Mouse (Mus musculus): ENCODE measurements at regions not wholly inside any gene's neighbourhood (a gene's known extent, or its start where the extent isn't known, plus 50 kb on each side); places are given as distances from the start of the nearest gene placed in this dataset.

DNA sequence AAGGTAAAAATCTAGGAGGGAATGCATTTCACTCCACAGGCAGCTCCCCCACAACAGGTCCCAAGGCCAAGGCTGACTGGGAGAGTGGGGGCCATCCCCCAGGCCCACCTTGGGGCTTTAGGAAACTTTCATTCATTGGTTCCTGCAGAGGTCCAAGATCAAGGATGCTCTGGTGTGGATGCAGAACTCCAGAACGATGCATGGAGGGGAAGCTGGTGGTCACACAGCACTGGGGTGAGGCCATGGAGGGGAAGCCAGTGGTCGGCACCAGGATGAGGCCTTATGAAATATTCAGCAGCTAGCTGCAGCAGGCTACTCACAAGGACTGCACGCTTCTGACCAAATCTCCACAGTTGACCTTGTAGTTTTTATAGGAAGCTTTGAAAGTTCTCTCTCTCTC is 279.7 kb downstream of the Cdh26 start:
- Histone ChIP-seq H3K27me3 (ENCODE audit: control insufficient read depth, insufficient read depth, low read length) (no peaks in the 10 kb centered on the region), H3K27ac (replicated peaks; ENCODE audit: insufficient read depth, low read depth, low read length) (no peak overlapping the region), H3K79me2 (ENCODE audit: control insufficient read depth, insufficient read depth, low read length) (no peaks in the 10 kb centered on the region), H3K4me3 (ENCODE audit: insufficient read depth, low read depth, low read length) (no peak overlapping the region), H3K9ac (ENCODE audit: low read depth, low read length) (no peak overlapping the region), H3K36me3 (ENCODE audit: control insufficient read depth, insufficient read depth, low read length) (no peaks in the 10 kb centered on the region), H3K4me1 (ENCODE audit: control insufficient read depth, insufficient read depth, low read length) (no peaks in the 10 kb centered on the region)
- 82% methylated on average over 3 of the region's 3 CpGs for WGBS
- no peak for DNase-seq (ENCODE audit: extremely low read depth, low read depth, low spot score)
- TF ChIP-seq POLR2A (IDR thresholded peaks at IDR 0.05; ENCODE audit: extremely low read depth, insufficient read depth, low read length) (no peak), CTCF (IDR thresholded peaks at IDR 0.05; ENCODE audit: low read depth, low read length) (no peak)

- no peaks in the 10 kb centered on the region for H3K79me2 ChIP-seq (ENCODE audit: control insufficient read depth, insufficient read depth, low read length)
- no peaks in the 10 kb centered on the region for H3K36me3 ChIP-seq (ENCODE audit: control insufficient read depth, insufficient read depth, low read length)
- peak; percentile 37 for DNase-seq (ENCODE audit: extremely low read depth, low read depth, low spot score)
- H3K9ac ChIP-seq (ENCODE audit: low read depth, low read length) = no peak overlapping the region
- WGBS = 74% methylated on average over 5 of the region's 5 CpGs
- no peak overlapping the region; the same call in 1 of the 2 replicates for H3K27ac ChIP-seq (replicated peaks; ENCODE audit: insufficient read depth, low read depth, low read length)
- no peak for TF ChIP-seq CTCF (IDR thresholded peaks at IDR 0.05; ENCODE audit: low read depth, low read length)
- no peak for TF ChIP-seq POLR2A (IDR thresholded peaks at IDR 0.05; ENCODE audit: extremely low read depth, insufficient read depth, low read length)
- H3K4me3 ChIP-seq (ENCODE audit: insufficient read depth, low read depth, low read length) = no peak overlapping the region
- H3K27me3 ChIP-seq (ENCODE audit: control insufficient read depth, insufficient read depth, low read length) = no peaks in the 10 kb centered on the region
- H3K4me1 ChIP-seq (ENCODE audit: control insufficient read depth, insufficient read depth, low read length) = no peaks in the 10 kb centered on the region
These were observed 281.3 kb downstream of the Cdh26 start for GRCm38 (mm10) chr2:178711587-178712080.

DNA sequence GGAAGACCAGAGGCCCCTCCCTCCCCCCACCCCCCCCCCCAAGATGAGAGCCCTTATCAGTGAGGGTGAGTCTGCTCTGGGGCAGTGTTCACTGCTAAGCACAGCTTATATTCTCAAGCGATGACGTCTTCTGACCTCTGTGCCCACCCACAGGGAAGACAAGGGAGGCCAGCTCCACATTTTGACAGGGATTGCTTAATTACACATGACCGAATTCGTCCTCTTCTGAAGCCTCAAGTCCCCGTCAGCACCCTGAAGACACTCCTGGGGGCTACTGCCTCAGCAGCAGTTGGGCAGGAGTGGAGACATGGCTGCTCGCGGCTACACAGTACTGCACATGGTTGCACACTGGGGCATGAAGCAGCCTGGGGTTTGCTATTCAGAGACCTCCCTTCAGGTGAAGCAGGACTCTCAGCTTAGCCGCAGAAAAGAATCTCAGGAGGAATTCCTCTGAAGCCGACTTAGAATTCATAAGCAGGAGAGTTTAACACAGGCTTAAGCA is 282.1 kb downstream of the Cdh26 start:
- no peak overlapping the region for H3K9ac ChIP-seq (ENCODE audit: low read depth, low read length)
- H3K36me3 ChIP-seq (ENCODE audit: control insufficient read depth, insufficient read depth, low read length) = no peaks in the 10 kb centered on the region
- no peaks in the 10 kb centered on the region for H3K79me2 ChIP-seq (ENCODE audit: control insufficient read depth, insufficient read depth, low read length)
- no peak overlapping the region for H3K4me3 ChIP-seq (ENCODE audit: insufficient read depth, low read depth, low read length)
- TF ChIP-seq CTCF (IDR thresholded peaks at IDR 0.05; ENCODE audit: low read depth, low read length) (no peak), POLR2A (IDR thresholded peaks at IDR 0.05; ENCODE audit: extremely low read depth, insufficient read depth, low read length) (no peak)
- H3K4me1 ChIP-seq (ENCODE audit: control insufficient read depth, insufficient read depth, low read length) = no peaks in the 10 kb centered on the region
- H3K27me3 ChIP-seq (ENCODE audit: control insufficient read depth, insufficient read depth, low read length) = no peaks in the 10 kb centered on the region
- H3K27ac ChIP-seq (replicated peaks; ENCODE audit: insufficient read depth, low read depth, low read length) = no peak overlapping the region
- WGBS = 81% methylated on average over 9 of the region's 9 CpGs
- no peak for DNase-seq (ENCODE audit: extremely low read depth, low read depth, low spot score)

GRCm38 (mm10) chr2:178715500-178716245 is 285.3 kb downstream of the Cdh26 start:
- H3K79me2 ChIP-seq (ENCODE audit: control insufficient read depth, insufficient read depth, low read length) = no peaks in the 10 kb centered on the region
- H3K27me3 ChIP-seq (ENCODE audit: control insufficient read depth, insufficient read depth, low read length) = no peaks in the 10 kb centered on the region
- H3K27ac ChIP-seq (replicated peaks; ENCODE audit: insufficient read depth, low read depth, low read length) = no peak overlapping the region
- H3K4me1 ChIP-seq (ENCODE audit: control insufficient read depth, insufficient read depth, low read length) = no peaks in the 10 kb centered on the region
- TF ChIP-seq CTCF (IDR thresholded peaks at IDR 0.05; ENCODE audit: low read depth, low read length) (no peak), POLR2A (IDR thresholded peaks at IDR 0.05; ENCODE audit: extremely low read depth, insufficient read depth, low read length) (no peak)
- no peaks in the 10 kb centered on the region for H3K36me3 ChIP-seq (ENCODE audit: control insufficient read depth, insufficient read depth, low read length)
- peak; percentile 6 for DNase-seq (ENCODE audit: extremely low read depth, low read depth, low spot score)
- no peak overlapping the region for H3K9ac ChIP-seq (ENCODE audit: low read depth, low read length)
- no peak overlapping the region for H3K4me3 ChIP-seq (ENCODE audit: insufficient read depth, low read depth, low read length)
- 81% methylated on average over 5 of the region's 5 CpGs for WGBS

DNA sequence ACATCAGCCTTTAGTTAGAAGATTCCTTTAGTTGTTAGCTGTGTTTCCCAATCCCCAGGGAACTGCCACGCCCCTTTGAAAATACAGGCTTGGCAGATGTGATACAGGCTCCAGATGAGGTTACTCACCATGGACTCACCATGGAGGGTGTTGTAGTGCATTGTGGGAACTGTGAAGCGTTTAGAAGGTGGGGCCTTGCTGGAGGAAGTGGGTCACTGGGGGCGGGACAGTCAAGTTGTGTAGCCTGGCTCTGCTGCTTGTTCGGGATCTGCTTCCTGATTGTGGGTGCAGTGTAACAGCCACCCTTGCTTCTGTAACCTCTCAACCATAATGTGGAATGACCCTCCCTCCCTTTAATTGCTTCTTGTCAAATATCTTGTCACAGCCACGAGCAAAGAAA is 287.7 kb downstream of the Cdh26 start:
- Histone ChIP-seq H3K4me1 (ENCODE audit: control insufficient read depth, insufficient read depth, low read length) (no peaks in the 10 kb centered on the region), H3K27me3 (ENCODE audit: control insufficient read depth, insufficient read depth, low read length) (no peaks in the 10 kb centered on the region), H3K79me2 (ENCODE audit: control insufficient read depth, insufficient read depth, low read length) (no peaks in the 10 kb centered on the region), H3K4me3 (ENCODE audit: insufficient read depth, low read depth, low read length) (no peak overlapping the region), H3K36me3 (ENCODE audit: control insufficient read depth, insufficient read depth, low read length) (no peaks in the 10 kb centered on the region), H3K9ac (ENCODE audit: low read depth, low read length) (no peak overlapping the region), H3K27ac (replicated peaks; ENCODE audit: insufficient read depth, low read depth, low read length) (no peak overlapping the region)
- 77% methylated on average over 5 of the region's 5 CpGs for WGBS
- no peak for TF ChIP-seq CTCF (IDR thresholded peaks at IDR 0.05; ENCODE audit: low read depth, low read length)
- TF ChIP-seq POLR2A (IDR thresholded peaks at IDR 0.05; ENCODE audit: extremely low read depth, insufficient read depth, low read length) = no peak
- DNase-seq (ENCODE audit: extremely low read depth, low read depth, low spot score) = no peak

GRCm38 (mm10) chr2:178723455-178723854 is 293.1 kb downstream of the Cdh26 start:
- H3K27me3 ChIP-seq (ENCODE audit: control insufficient read depth, insufficient read depth, low read length) = no peaks in the 10 kb centered on the region
- no peak for DNase-seq (ENCODE audit: extremely low read depth, low read depth, low spot score)
- H3K79me2 ChIP-seq (ENCODE audit: control insufficient read depth, insufficient read depth, low read length) = no peaks in the 10 kb centered on the region
- H3K9ac ChIP-seq (ENCODE audit: low read depth, low read length) = no peak overlapping the region
- H3K36me3 ChIP-seq (ENCODE audit: control insufficient read depth, insufficient read depth, low read length) = no peaks in the 10 kb centered on the region
- no peak for TF ChIP-seq CTCF (IDR thresholded peaks at IDR 0.05; ENCODE audit: low read depth, low read length)
- H3K4me3 ChIP-seq (ENCODE audit: insufficient read depth, low read depth, low read length) = no peak overlapping the region
- H3K4me1 ChIP-seq (ENCODE audit: control insufficient read depth, insufficient read depth, low read length) = no peaks in the 10 kb centered on the region
- no peak overlapping the region for H3K27ac ChIP-seq (replicated peaks; ENCODE audit: insufficient read depth, low read depth, low read length)
- WGBS = 54% methylated on average over 3 of the region's 3 CpGs

Measured in liver, adult 2 months (tissue).